Mouse (Mus musculus): ENCODE data around the gene Prkrip1. TPM values are rescaled to one million over a fixed set of nuclear protein-coding genes. Genes with fewer than 3 reads are reported as not detected.
"Not testable (repeated sequence)": the region's sequence is repeated elsewhere in the genome, so short reads cannot be mapped to it uniquely, and the experiment has no call there.

Prkrip1 gene
- polyA plus RNA-seq, 1 experiment from 2014 or later: 73.5 TPM

DNA sequence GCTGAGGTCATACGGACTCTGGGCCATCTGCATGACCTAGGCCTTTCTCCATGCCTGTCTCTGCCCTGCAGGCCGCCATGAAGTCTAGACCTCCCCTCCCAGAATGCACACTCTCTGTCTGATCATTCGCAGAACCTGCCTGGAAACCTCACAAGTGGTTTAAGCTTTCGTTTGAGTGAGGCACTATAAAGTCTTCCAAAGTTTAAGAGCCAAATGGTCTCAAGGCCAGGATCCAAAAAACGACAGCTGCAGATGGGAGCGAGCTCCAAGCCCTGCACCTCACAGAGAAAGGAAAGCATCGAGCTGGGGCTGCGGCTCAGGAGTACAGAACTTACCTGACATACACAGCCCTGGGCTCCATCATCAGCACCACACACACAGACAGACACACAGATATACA is 46.4 kb downstream of the Prkrip1 start:
- H3K27ac ChIP-seq (ENCODE audit: low read length): no peak overlapping the region
- WGBS: 84% methylated on average over 8 of the region's 8 CpGs
- H3K4me2 ChIP-seq (ENCODE audit: low read length): no peak overlapping the region
- H3K36me3 ChIP-seq (ENCODE audit: control insufficient read depth, insufficient read depth, low read length): 0 out of 2 replicates have a peak, but pooled peaks cover 3% of the 10 kb centered on the region
- ATAC-seq: no peak
- no peaks in the 10 kb centered on the region for H3K9me3 ChIP-seq (replicated peaks; ENCODE audit: control insufficient read depth, low read length, poor library complexity, severe bottlenecking)
- no peak overlapping the region for H3K4me3 ChIP-seq (ENCODE audit: low read depth, low read length)
- H3K9ac ChIP-seq (ENCODE audit: low read depth, low read length): no peak overlapping the region
- H3K4me1 ChIP-seq (ENCODE audit: control insufficient read depth, insufficient read depth, low read length): no peaks in the 10 kb centered on the region
- no peaks in the 10 kb centered on the region for H3K27me3 ChIP-seq (ENCODE audit: control insufficient read depth, insufficient read depth, low read depth, low read length)

DNA sequence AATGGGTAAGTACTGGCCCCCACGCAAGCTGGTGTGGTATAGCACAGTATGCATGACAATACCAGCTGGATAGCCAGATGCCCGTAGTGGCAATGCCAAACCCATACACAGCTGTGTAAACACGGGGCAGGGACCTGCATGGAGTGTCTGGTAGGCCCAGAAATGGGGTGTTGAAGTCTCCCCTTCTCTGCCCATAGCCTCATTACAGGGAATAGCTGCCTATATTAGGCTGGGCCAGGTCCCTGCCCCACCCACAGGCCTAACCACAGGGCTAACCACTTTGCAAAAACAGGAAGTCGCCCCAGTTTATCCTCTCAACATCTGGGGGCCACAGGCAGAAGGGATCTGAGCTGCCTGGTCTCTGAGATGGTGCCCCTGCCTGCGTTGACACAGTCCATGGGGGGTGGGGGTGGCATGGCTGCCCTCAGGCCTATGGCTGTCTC is 49.6 kb downstream of the Prkrip1 start:
- not testable (repeated sequence) for H3K27ac ChIP-seq (ENCODE audit: low read length); H3K9me3 ChIP-seq (replicated peaks; ENCODE audit: control insufficient read depth, low read length, poor library complexity, severe bottlenecking); H3K9ac ChIP-seq (ENCODE audit: low read depth, low read length); H3K4me2 ChIP-seq (ENCODE audit: low read length); H3K4me1 ChIP-seq (ENCODE audit: control insufficient read depth, insufficient read depth, low read length); H3K27me3 ChIP-seq (ENCODE audit: control insufficient read depth, insufficient read depth, low read depth, low read length); H3K36me3 ChIP-seq (ENCODE audit: control insufficient read depth, insufficient read depth, low read length); ATAC-seq; H3K4me3 ChIP-seq (ENCODE audit: low read depth, low read length)
- 81% methylated on average over 5 of the region's 5 CpGs for WGBS

DNA sequence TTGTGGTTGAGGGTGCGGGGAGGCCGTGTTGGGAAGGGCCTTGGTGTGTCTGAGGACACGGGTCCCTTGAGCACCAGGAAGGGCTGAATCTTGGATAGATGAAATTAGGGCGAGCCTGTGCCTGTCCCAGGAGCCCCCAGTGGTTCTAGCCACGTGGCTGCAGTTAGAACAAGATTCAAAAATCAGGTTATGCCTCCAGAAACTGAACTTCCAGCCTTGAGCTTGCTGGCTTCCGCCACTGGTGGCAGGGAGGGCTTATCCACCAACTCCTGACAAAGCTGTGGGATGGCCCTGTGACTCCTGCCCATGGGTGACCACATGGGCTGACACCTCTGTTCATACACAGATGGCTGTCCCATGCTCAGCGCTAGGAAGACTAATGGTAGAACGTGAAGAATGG is 51.1 kb downstream of the Prkrip1 start:
- Histone ChIP-seq H3K4me3 (ENCODE audit: low read depth, low read length) (no peak overlapping the region), H3K9me3 (replicated peaks; ENCODE audit: control insufficient read depth, low read length, poor library complexity, severe bottlenecking) (no peaks in the 10 kb centered on the region), H3K9ac (ENCODE audit: low read depth, low read length) (no peak overlapping the region), H3K27ac (ENCODE audit: low read length) (no peak overlapping the region), H3K4me1 (ENCODE audit: control insufficient read depth, insufficient read depth, low read length) (no peaks in the 10 kb centered on the region), H3K36me3 (ENCODE audit: control insufficient read depth, insufficient read depth, low read length) (no peaks in the 10 kb centered on the region), H3K27me3 (ENCODE audit: control insufficient read depth, insufficient read depth, low read depth, low read length) (no peaks in the 10 kb centered on the region), H3K4me2 (ENCODE audit: low read length) (no peak overlapping the region)
- no peak for ATAC-seq
- WGBS: 75% methylated on average over 8 of the region's 8 CpGs

DNA sequence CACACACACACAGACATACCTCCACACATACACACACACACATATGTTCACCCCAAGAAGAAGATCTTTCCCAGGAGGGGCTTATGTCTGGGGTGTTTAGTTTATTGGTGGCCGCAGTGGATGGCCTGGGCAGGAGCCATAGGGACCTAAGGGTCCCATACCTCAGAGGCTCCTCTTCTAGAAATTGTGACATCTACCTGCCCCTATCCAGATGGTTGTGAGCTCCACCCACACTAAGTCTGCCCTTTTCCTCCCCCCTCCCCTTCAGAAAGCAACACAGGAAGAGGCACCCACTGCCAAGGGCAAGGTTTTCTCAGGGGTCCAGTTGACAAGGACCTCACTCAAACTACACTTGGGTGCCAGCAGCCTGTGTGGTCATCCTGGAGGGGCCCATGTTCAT is 51.8 kb downstream of the Prkrip1 start:
- no peak for ATAC-seq
- no peaks in the 10 kb centered on the region for H3K27me3 ChIP-seq (ENCODE audit: control insufficient read depth, insufficient read depth, low read depth, low read length)
- H3K27ac ChIP-seq (ENCODE audit: low read length): no peak overlapping the region
- WGBS: 94% methylated on average over 1 of the region's 1 CpGs
- no peaks in the 10 kb centered on the region for H3K4me1 ChIP-seq (ENCODE audit: control insufficient read depth, insufficient read depth, low read length)
- no peak overlapping the region for H3K9ac ChIP-seq (ENCODE audit: low read depth, low read length)
- H3K36me3 ChIP-seq (ENCODE audit: control insufficient read depth, insufficient read depth, low read length): 0 out of 2 replicates have a peak, but pooled peaks cover 3% of the 10 kb centered on the region
- no peaks in the 10 kb centered on the region for H3K9me3 ChIP-seq (replicated peaks; ENCODE audit: control insufficient read depth, low read length, poor library complexity, severe bottlenecking)
- H3K4me2 ChIP-seq (ENCODE audit: low read length): no peak overlapping the region
- no peak overlapping the region for H3K4me3 ChIP-seq (ENCODE audit: low read depth, low read length)

DNA sequence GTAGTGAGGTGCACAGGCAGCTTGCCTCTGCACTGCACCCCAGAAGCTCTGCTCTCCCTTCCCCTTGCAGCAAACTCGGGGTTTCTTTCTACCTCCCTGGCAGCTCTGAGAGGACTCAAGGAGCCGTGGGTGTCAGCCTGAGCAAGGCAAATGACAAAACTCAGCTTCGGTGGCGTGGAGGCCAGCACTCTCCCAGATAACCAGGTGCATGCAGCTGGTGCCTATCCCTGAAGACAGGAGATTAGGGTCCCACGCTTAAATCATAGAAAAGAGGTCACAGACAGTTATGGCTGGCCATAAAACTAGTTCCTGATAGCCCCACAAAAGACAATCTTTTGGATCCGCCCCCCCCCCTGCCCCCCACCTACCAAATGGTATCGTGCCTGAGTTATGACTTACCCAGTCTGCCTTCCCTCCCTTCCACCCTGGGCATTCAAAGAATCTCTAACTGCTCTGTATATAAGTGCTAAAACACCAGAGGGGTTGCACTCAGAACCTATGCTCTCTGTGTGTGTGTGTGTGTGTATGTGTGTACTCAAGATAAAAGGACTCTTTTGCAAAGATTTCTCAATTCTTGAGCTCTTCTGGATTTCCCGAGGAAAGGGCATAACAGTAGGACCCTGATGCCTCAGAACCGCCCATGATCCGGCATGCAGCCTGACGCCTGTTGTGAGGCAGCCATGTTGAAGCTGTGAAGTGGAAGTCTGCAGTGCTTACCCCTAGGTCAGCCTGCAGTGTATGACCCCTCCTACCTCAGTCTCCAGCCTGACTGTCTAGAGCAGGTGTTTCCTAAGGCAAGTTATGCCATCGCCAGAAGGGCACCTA is 53.9 kb downstream of the Prkrip1 start:
- WGBS: 80% methylated on average over 12 of the region's 12 CpGs
- Histone ChIP-seq H3K9ac (ENCODE audit: low read depth, low read length) (no peak overlapping the region), H3K4me1 (ENCODE audit: control insufficient read depth, insufficient read depth, low read length) (no peaks in the 10 kb centered on the region), H3K4me3 (ENCODE audit: low read depth, low read length) (no peak overlapping the region), H3K9me3 (replicated peaks; ENCODE audit: control insufficient read depth, low read length, poor library complexity, severe bottlenecking) (no peaks in the 10 kb centered on the region), H3K27ac (ENCODE audit: low read length) (no peak overlapping the region), H3K4me2 (ENCODE audit: low read length) (no peak overlapping the region), H3K27me3 (ENCODE audit: control insufficient read depth, insufficient read depth, low read depth, low read length) (no peaks in the 10 kb centered on the region), H3K36me3 (ENCODE audit: control insufficient read depth, insufficient read depth, low read length) (peaks cover 18% of the 10 kb centered on the region)
- no peak for ATAC-seq

DNA sequence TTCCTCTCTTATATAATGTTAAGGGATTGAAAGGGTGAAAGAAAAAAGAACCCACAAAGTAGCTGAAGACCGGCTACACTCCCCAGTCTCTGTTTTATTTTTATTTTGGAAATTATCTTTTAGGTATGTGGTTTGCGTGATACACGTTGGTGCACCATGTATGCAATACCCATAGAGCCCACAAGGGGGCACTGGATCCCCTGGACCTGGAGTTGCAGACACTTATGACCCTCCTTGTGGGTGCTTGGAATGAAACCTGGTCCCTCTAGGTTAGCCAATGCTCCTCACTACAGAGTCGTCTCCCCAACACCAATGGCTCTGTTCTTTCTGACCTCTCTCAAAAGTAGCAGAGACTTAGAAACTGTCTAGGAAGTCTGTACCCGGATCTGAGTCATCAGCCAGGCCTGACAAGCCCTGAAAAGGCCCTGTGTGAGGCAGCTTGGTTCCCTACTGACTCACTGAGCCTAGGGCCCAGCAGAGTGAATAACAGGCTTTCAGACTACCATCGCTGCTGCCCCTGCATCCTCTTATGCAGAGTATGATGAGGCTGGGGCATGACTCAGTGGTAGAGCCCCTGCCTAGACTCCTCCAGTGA is 55.5 kb downstream of the Prkrip1 start:
- no peak overlapping the region for H3K9ac ChIP-seq (ENCODE audit: low read depth, low read length)
- WGBS: 92% methylated on average over 6 of the region's 6 CpGs
- peaks cover 23% of the 10 kb centered on the region for H3K36me3 ChIP-seq (ENCODE audit: control insufficient read depth, insufficient read depth, low read length)
- no peaks in the 10 kb centered on the region for H3K9me3 ChIP-seq (replicated peaks; ENCODE audit: control insufficient read depth, low read length, poor library complexity, severe bottlenecking)
- H3K4me3 ChIP-seq (ENCODE audit: low read depth, low read length): no peak overlapping the region
- no peak for ATAC-seq
- no peak overlapping the region for H3K4me2 ChIP-seq (ENCODE audit: low read length)
- H3K27ac ChIP-seq (ENCODE audit: low read length): no peak overlapping the region
- H3K27me3 ChIP-seq (ENCODE audit: control insufficient read depth, insufficient read depth, low read depth, low read length): no peaks in the 10 kb centered on the region
- H3K4me1 ChIP-seq (ENCODE audit: control insufficient read depth, insufficient read depth, low read length): no peaks in the 10 kb centered on the region

DNA sequence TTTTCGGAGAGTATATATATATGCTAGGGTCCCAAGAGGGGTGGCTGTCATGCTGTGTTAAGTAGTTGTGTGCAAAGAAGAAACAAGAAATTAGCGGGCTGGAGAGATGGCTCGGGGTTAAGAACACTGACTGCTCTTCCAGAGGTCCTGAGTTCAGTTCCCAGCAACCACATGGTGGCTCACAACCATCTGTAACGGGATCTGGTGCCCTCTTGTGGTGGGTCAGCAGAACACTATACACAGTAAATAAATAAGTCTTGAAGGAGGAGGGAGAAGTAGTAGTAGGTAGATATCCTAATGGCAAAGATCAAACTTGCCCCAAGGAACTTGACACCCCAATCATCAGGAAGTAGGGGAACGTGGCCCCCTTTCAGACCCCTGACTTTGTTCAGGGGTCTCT is 56.0 kb downstream of the Prkrip1 start:
- no peak for ATAC-seq
- H3K9me3 ChIP-seq (replicated peaks; ENCODE audit: control insufficient read depth, low read length, poor library complexity, severe bottlenecking): no peaks in the 10 kb centered on the region
- H3K9ac ChIP-seq (ENCODE audit: low read depth, low read length): no peak overlapping the region
- H3K4me3 ChIP-seq (ENCODE audit: low read depth, low read length): no peak overlapping the region
- peaks cover 23% of the 10 kb centered on the region for H3K36me3 ChIP-seq (ENCODE audit: control insufficient read depth, insufficient read depth, low read length)
- H3K27ac ChIP-seq (ENCODE audit: low read length): no peak overlapping the region
- 86% methylated on average over 5 of the region's 5 CpGs for WGBS
- H3K27me3 ChIP-seq (ENCODE audit: control insufficient read depth, insufficient read depth, low read depth, low read length): no peaks in the 10 kb centered on the region
- H3K4me2 ChIP-seq (ENCODE audit: low read length): no peak overlapping the region
- H3K4me1 ChIP-seq (ENCODE audit: control insufficient read depth, insufficient read depth, low read length): peaks cover 2% of the 10 kb centered on the region; the same call in 1 of the 2 replicates

DNA sequence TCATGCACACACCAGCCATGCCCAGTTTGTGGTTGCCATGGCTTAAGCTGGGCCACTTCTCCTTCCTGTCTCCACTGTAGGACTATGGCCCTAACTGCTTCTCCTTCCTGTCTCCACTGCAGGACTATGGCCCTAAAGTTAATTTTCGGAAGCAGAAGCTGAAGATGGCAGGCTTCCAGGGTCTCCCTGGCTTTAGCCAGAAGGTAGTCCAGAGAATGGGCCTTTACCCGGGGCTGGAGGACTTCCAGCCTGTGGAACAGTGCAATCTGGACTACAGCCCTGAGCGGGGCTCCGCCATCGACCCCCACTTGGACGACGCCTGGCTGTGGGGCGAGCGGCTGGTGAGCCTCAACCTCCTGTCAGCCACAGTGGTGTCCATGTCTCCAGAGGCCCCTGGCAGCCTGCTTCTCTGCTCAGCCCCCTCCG is 58.7 kb downstream of the Prkrip1 start:
- H3K27ac ChIP-seq (ENCODE audit: low read length): no peak overlapping the region
- H3K4me1 ChIP-seq (ENCODE audit: control insufficient read depth, insufficient read depth, low read length): peaks cover 16% of the 10 kb centered on the region
- no peak overlapping the region for H3K4me3 ChIP-seq (ENCODE audit: low read depth, low read length)
- no peak overlapping the region for H3K9ac ChIP-seq (ENCODE audit: low read depth, low read length)
- ATAC-seq: no peak
- WGBS: 95% methylated on average over 10 of the region's 10 CpGs
- H3K36me3 ChIP-seq (ENCODE audit: control insufficient read depth, insufficient read depth, low read length): peaks cover 23% of the 10 kb centered on the region
- no peaks in the 10 kb centered on the region for H3K9me3 ChIP-seq (replicated peaks; ENCODE audit: control insufficient read depth, low read length, poor library complexity, severe bottlenecking)
- H3K4me2 ChIP-seq (ENCODE audit: low read length): no peak overlapping the region
- H3K27me3 ChIP-seq (ENCODE audit: control insufficient read depth, insufficient read depth, low read depth, low read length): no peaks in the 10 kb centered on the region

DNA sequence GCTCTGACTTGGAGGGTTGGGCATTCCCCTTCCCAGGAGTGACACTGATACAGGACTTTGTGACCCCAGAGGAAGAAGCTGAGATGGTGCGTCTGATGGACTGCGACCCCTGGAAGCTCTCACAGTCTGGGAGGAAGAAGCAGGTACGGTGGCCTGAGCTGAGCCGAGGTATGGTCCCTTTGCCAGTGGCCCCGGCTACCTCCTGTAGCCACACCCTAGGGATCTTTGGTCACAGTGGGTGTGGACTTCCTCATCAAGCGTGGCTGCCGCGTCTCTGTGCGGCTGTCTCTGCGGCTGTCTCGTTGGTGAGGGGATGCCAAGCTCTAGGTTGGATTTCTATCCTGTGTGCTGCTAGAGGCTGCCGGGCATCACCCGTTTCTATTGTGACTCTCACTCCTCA is 59.4 kb downstream of the Prkrip1 start:
- no peak overlapping the region for H3K4me3 ChIP-seq (ENCODE audit: low read depth, low read length)
- 96% methylated on average over 13 of the region's 13 CpGs for WGBS
- H3K4me2 ChIP-seq (ENCODE audit: low read length): no peak overlapping the region
- no peak overlapping the region for H3K9ac ChIP-seq (ENCODE audit: low read depth, low read length)
- H3K36me3 ChIP-seq (ENCODE audit: control insufficient read depth, insufficient read depth, low read length): peaks cover 23% of the 10 kb centered on the region
- H3K27ac ChIP-seq (ENCODE audit: low read length): no peak overlapping the region
- ATAC-seq: no peak
- no peaks in the 10 kb centered on the region for H3K9me3 ChIP-seq (replicated peaks; ENCODE audit: control insufficient read depth, low read length, poor library complexity, severe bottlenecking)
- peaks cover 23% of the 10 kb centered on the region for H3K4me1 ChIP-seq (ENCODE audit: control insufficient read depth, insufficient read depth, low read length)
- H3K27me3 ChIP-seq (ENCODE audit: control insufficient read depth, insufficient read depth, low read depth, low read length): no peaks in the 10 kb centered on the region
